Mouse (Mus musculus): ENCODE data around the gene Prph. TPM values are rescaled to one million over a fixed set of nuclear protein-coding genes. Genes with fewer than 3 reads are reported as not detected.

Prph gene
- 5.4 and 8.1 TPM in 2 replicates for polyA plus RNA-seq (2016; fragmentation: Nextera tagmentation; extraction: Ambion mirVana)

- H3K4me1 ChIP-seq: peaks cover 31% of the 10 kb centered on the region
- WGBS: 1% methylated on average over 30 of the region's 30 CpGs
- H3K9me3 ChIP-seq: no peaks in the 10 kb centered on the region
- H3K9ac ChIP-seq (replicated peaks): peak within 1 kb of the TSS; percentile 17; the same call in 1 of the 2 replicates
- H3K36me3 ChIP-seq: no peaks in the 10 kb centered on the region
- no peak for ATAC-seq (ENCODE audit: low FRiP score, low read depth)
- peaks cover 94% of the 10 kb centered on the region for H3K27me3 ChIP-seq
- H3K27ac ChIP-seq (replicated peaks): no peak within 1 kb of the TSS
- H3K4me2 ChIP-seq (replicated peaks): peak within 1 kb of the TSS; percentile 54
- H3K4me3 ChIP-seq: peak within 1 kb of the TSS; percentile 37
Observed at GRCm38 (mm10) chr15:99055040-99055439, at the start of gene Prph. Gene Prph, plus strand, starts transcription at chr15:99055174.

- WGBS: 78% methylated on average over 6 of the region's 6 CpGs
- Histone ChIP-seq H3K36me3 (no peaks in the 10 kb centered on the region), H3K4me3 (no peak overlapping the region), H3K4me1 (no peaks in the 10 kb centered on the region), H3K4me2 (replicated peaks) (no peak overlapping the region), H3K27me3 (no peaks in the 10 kb centered on the region), H3K27ac (replicated peaks) (no peak overlapping the region), H3K9me3 (no peaks in the 10 kb centered on the region), H3K9ac (replicated peaks) (no peak overlapping the region)
- ATAC-seq (ENCODE audit: low FRiP score, low read depth): no peak
Observed at GRCm38 (mm10) chr15:99008801-99009241, 46.2 kb upstream of the Prph start.

- Histone ChIP-seq H3K27me3 (no peaks in the 10 kb centered on the region), H3K4me2 (replicated peaks) (no peak overlapping the region), H3K4me3 (no peak overlapping the region), H3K9ac (replicated peaks) (no peak overlapping the region), H3K36me3 (no peaks in the 10 kb centered on the region), H3K9me3 (no peaks in the 10 kb centered on the region), H3K27ac (replicated peaks) (no peak overlapping the region), H3K4me1 (no peaks in the 10 kb centered on the region)
- ATAC-seq (ENCODE audit: low FRiP score, low read depth): no peak
- 79% methylated on average over 1 of the region's 2 CpGs for WGBS
Observed at GRCm38 (mm10) chr15:99010896-99011295, 44.1 kb upstream of the Prph start.

- Histone ChIP-seq H3K27ac (replicated peaks) (no peak overlapping the region), H3K4me3 (no peak overlapping the region), H3K36me3 (no peaks in the 10 kb centered on the region), H3K4me2 (replicated peaks) (no peak overlapping the region), H3K4me1 (no peaks in the 10 kb centered on the region), H3K9me3 (no peaks in the 10 kb centered on the region), H3K9ac (replicated peaks) (no peak overlapping the region), H3K27me3 (no peaks in the 10 kb centered on the region)
- ATAC-seq (ENCODE audit: low FRiP score, low read depth): no peak
- WGBS: 80% methylated on average over 3 of the region's 3 CpGs
Observed at GRCm38 (mm10) chr15:99011946-99012345, 43.0 kb upstream of the Prph start.

GRCm38 (mm10) chr15:99014496-99015030, 40.4 kb upstream of the Prph start:
- H3K36me3 ChIP-seq: no peaks in the 10 kb centered on the region

GRCm38 (mm10) chr15:99017355-99017761, 37.6 kb upstream of the Prph start:
- 0 out of 2 replicates have a peak, but pooled peaks cover 5% of the 10 kb centered on the region for H3K27me3 ChIP-seq
- H3K4me1 ChIP-seq: 0 out of 2 replicates have a peak, but pooled peaks cover 7% of the 10 kb centered on the region
- no peaks in the 10 kb centered on the region; the same call in 1 of the 2 replicates for H3K9me3 ChIP-seq
- no peak overlapping the region for H3K9ac ChIP-seq (replicated peaks)
- H3K4me2 ChIP-seq (replicated peaks): no peak overlapping the region
- no peak for ATAC-seq (ENCODE audit: low FRiP score, low read depth)
- H3K36me3 ChIP-seq: no peaks in the 10 kb centered on the region
- no peak overlapping the region for H3K4me3 ChIP-seq
- 81% methylated on average over 8 of the region's 8 CpGs for WGBS
- H3K27ac ChIP-seq (replicated peaks): peak overlapping the region; percentile 30; the same call in 1 of the 2 replicates

More at GRCm38 (mm10) chr15:99014496-99015030, 40.4 kb upstream of the Prph start:
- Histone ChIP-seq H3K4me2 (replicated peaks) (no peak overlapping the region), H3K4me1 (0 out of 2 replicates have a peak, but pooled peaks cover 7% of the 10 kb centered on the region), H3K9ac (replicated peaks) (no peak overlapping the region), H3K9me3 (no peaks in the 10 kb centered on the region), H3K27ac (replicated peaks) (no peak overlapping the region), H3K4me3 (no peak overlapping the region), H3K27me3 (0 out of 2 replicates have a peak, but pooled peaks cover 5% of the 10 kb centered on the region)
- no peak for ATAC-seq (ENCODE audit: low FRiP score, low read depth)
- 78% methylated on average over 9 of the region's 9 CpGs for WGBS

- no peak for ATAC-seq (ENCODE audit: low FRiP score, low read depth)
- no peaks in the 10 kb centered on the region; the same call in 1 of the 2 replicates for H3K9me3 ChIP-seq
- 0 out of 2 replicates have a peak, but pooled peaks cover 7% of the 10 kb centered on the region for H3K4me1 ChIP-seq
- no peaks in the 10 kb centered on the region for H3K36me3 ChIP-seq
- 60% methylated on average over 9 of the region's 9 CpGs for WGBS
- H3K9ac ChIP-seq (replicated peaks): no peak overlapping the region
- 0 out of 2 replicates have a peak, but pooled peaks cover 5% of the 10 kb centered on the region for H3K27me3 ChIP-seq
- H3K4me3 ChIP-seq: no peak overlapping the region
- no peak overlapping the region for H3K4me2 ChIP-seq (replicated peaks)
- no peak overlapping the region for H3K27ac ChIP-seq (replicated peaks)
Observed at GRCm38 (mm10) chr15:99017986-99018385, 37.0 kb upstream of the Prph start.

- H3K4me2 ChIP-seq (replicated peaks): no peak overlapping the region
- no peak overlapping the region for H3K27ac ChIP-seq (replicated peaks)
- H3K9ac ChIP-seq (replicated peaks): no peak overlapping the region
- no peaks in the 10 kb centered on the region; the same call in 1 of the 2 replicates for H3K9me3 ChIP-seq
- H3K4me3 ChIP-seq: no peak overlapping the region
- 86% methylated on average over 4 of the region's 4 CpGs for WGBS
- H3K27me3 ChIP-seq: 0 out of 2 replicates have a peak, but pooled peaks cover 5% of the 10 kb centered on the region
- ATAC-seq (ENCODE audit: low FRiP score, low read depth): no peak
- H3K4me1 ChIP-seq: 0 out of 2 replicates have a peak, but pooled peaks cover 7% of the 10 kb centered on the region
- no peaks in the 10 kb centered on the region for H3K36me3 ChIP-seq
Observed at GRCm38 (mm10) chr15:99018630-99019029, 36.3 kb upstream of the Prph start.

- H3K4me1 ChIP-seq: 0 out of 2 replicates have a peak, but pooled peaks cover 7% of the 10 kb centered on the region
- H3K4me2 ChIP-seq (replicated peaks): no peak overlapping the region
- no peaks in the 10 kb centered on the region; the same call in 1 of the 2 replicates for H3K9me3 ChIP-seq
- H3K4me3 ChIP-seq: no peak overlapping the region
- 0 out of 2 replicates have a peak, but pooled peaks cover 5% of the 10 kb centered on the region for H3K27me3 ChIP-seq
- H3K36me3 ChIP-seq: no peaks in the 10 kb centered on the region
- WGBS: 59% methylated on average over 8 of the region's 8 CpGs
- no peak for ATAC-seq (ENCODE audit: low FRiP score, low read depth)
- no peak overlapping the region for H3K9ac ChIP-seq (replicated peaks)
- H3K27ac ChIP-seq (replicated peaks): no peak overlapping the region
Observed at GRCm38 (mm10) chr15:99019436-99019835, 35.5 kb upstream of the Prph start.

- ATAC-seq (ENCODE audit: low FRiP score, low read depth): no peak
- Histone ChIP-seq H3K9ac (replicated peaks) (no peak overlapping the region), H3K4me3 (no peak overlapping the region), H3K27me3 (0 out of 2 replicates have a peak, but pooled peaks cover 5% of the 10 kb centered on the region), H3K4me1 (0 out of 2 replicates have a peak, but pooled peaks cover 7% of the 10 kb centered on the region), H3K9me3 (no peaks in the 10 kb centered on the region; the same call in 1 of the 2 replicates), H3K36me3 (no peaks in the 10 kb centered on the region), H3K4me2 (replicated peaks) (no peak overlapping the region), H3K27ac (replicated peaks) (no peak overlapping the region)
- WGBS: 91% methylated on average over 4 of the region's 4 CpGs
Observed at GRCm38 (mm10) chr15:99020171-99020570, 34.8 kb upstream of the Prph start.

- Histone ChIP-seq H3K9me3 (no peaks in the 10 kb centered on the region; the same call in 1 of the 2 replicates), H3K4me1 (0 out of 2 replicates have a peak, but pooled peaks cover 7% of the 10 kb centered on the region), H3K4me2 (replicated peaks) (no peak overlapping the region), H3K9ac (replicated peaks) (no peak overlapping the region), H3K27ac (replicated peaks) (no peak overlapping the region), H3K27me3 (0 out of 2 replicates have a peak, but pooled peaks cover 5% of the 10 kb centered on the region), H3K4me3 (no peak overlapping the region), H3K36me3 (no peaks in the 10 kb centered on the region)
- WGBS: 95% methylated on average over 7 of the region's 7 CpGs
- no peak for ATAC-seq (ENCODE audit: low FRiP score, low read depth)
Observed at GRCm38 (mm10) chr15:99021255-99021654, 33.7 kb upstream of the Prph start.

GRCm38 (mm10) chr15:99024668-99025314, 30.2 kb upstream of the Prph start:
- Histone ChIP-seq H3K27me3 (peaks cover 12% of the 10 kb centered on the region), H3K36me3 (no peaks in the 10 kb centered on the region), H3K9ac (replicated peaks) (no peak overlapping the region), H3K27ac (replicated peaks) (no peak overlapping the region), H3K4me1 (peaks cover 9% of the 10 kb centered on the region; the same call in 1 of the 2 replicates), H3K4me3 (no peak overlapping the region), H3K9me3 (no peaks in the 10 kb centered on the region; the same call in 1 of the 2 replicates), H3K4me2 (replicated peaks) (no peak overlapping the region)
- WGBS: 21% methylated on average over 7 of the region's 8 CpGs
- ATAC-seq (ENCODE audit: low FRiP score, low read depth): no peak
